12 mouse cellular contexts compared by ENCODE assay signal in the genomic region with DNA sequence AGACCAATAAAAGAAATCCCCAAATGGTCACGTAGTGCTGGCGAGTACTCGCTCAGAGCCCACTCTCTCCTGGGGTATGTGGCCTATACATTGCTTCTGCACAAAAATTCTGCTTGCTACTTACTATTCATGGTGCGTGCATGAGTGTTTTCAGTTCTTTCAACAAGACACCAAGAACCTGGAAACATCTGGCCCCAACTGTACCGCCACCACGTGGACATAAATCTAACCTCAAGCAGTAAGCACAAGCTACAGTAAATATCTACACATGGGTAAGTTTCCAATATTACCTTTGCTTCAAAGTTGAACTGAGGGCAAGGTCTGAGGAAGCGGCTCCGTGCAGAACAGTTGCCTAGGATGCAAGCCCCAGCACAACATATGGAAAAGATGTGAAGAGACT.
DNase-seq lines count a peak whose midpoint lies in the region; ATAC-seq and TF ChIP-seq lines count a peak whose summit lies in the region.
"Had no signal": no experiment of that assay in that cellular context is flagged by ENCODE, and none has a peak within 500 bp of the region (broad histone marks: within the 10 kb centered on the region; RNA-seq: fewer than 3 reads in every experiment).

No protein-coding gene starts in this region.

- no peaks in the 10 kb centered on the region for H3K9me3 ChIP-seq in kidney, postnatal 0 days (replicated peaks; ENCODE audit: low read length)
- H3K9me3 ChIP-seq in ES-E14 (ENCODE audit: control insufficient read depth, insufficient read depth, low read depth, low read length), result no peaks in the 10 kb centered on the region
- H3K9me3 ChIP-seq: hindbrain, embryonic 12.5 days; limb, embryonic 15.5 days had no signal

- H3K4me3 ChIP-seq in kidney, postnatal 0 days (replicated peaks; ENCODE audit: low read depth, low read length), result no peak overlapping the region
- H3K4me3 ChIP-seq in kidney, adult 2 months (ENCODE audit: insufficient read depth, low read depth, low read length), result no peak overlapping the region
- peak overlapping the region in 1 of 2 experiments; percentile 20; a peak in 1 of 4 replicates for H3K4me3 ChIP-seq in ES-E14 (ENCODE audit: insufficient read depth in 1 of 2, low read depth in 1 of 2, low read length in 2 of 2, poor library complexity in 1 of 2, severe bottlenecking in 1 of 2)
- H3K4me3 ChIP-seq: hindbrain, embryonic 12.5 days; limb, embryonic 15.5 days; myocyte had no signal

- H3K36me3 ChIP-seq in kidney, postnatal 0 days (ENCODE audit: insufficient read depth, low read length), result no peaks in the 10 kb centered on the region
- H3K36me3 ChIP-seq in kidney, adult 2 months (ENCODE audit: control insufficient read depth, insufficient read depth, low read length), result no peaks in the 10 kb centered on the region
- no peaks in the 10 kb centered on the region for H3K36me3 ChIP-seq in ES-E14 (ENCODE audit: control insufficient read depth, insufficient read depth, low read length, poor library complexity, severe bottlenecking)
- H3K36me3 ChIP-seq: hindbrain, embryonic 12.5 days; limb, embryonic 15.5 days had no signal

- no peak overlapping the region for H3K4me2 ChIP-seq in kidney, postnatal 0 days (ENCODE audit: low read length)
- H3K4me2 ChIP-seq: heart, embryonic 11.5 days; hindbrain, embryonic 12.5 days; limb, embryonic 15.5 days had no signal

- no peak for TF ChIP-seq POLR2A in kidney, adult 2 months (IDR thresholded peaks at IDR 0.05; ENCODE audit: low read depth, low read length)

- DNase-seq in kidney, postnatal 0 days (ENCODE audit: low spot score), result peak; percentile 60
- DNase-seq in kidney, adult 2 months, result no peak
- DNase-seq in A20 (ENCODE audit: low read depth, low spot score) (peak; percentile 65), ES-E14 (ENCODE audit: low read depth, low spot score) (no peak)
- DNase-seq in forelimb bud, embryonic 11.5 days (ENCODE audit: low read depth, low spot score), result peak; percentile 17
- no peak for DNase-seq in spleen, postnatal 10 days (ENCODE audit: low spot score in 2 of 2)
- DNase-seq in ovary, postnatal 14 days (ENCODE audit: low spot score), result no peak
- DNase-seq: thymus, postnatal 36 days had no signal

- ATAC-seq in kidney, postnatal 0 days (replicated peaks; ENCODE audit: low FRiP score, low read depth), result no peak

- in situ Hi-C loops in ES-E14 (cut with MboI; ENCODE audit: low sequenced_read_pairs in 2 of 2, unreplicated experiment in 2 of 2), result no loop called here

- peaks cover 12% of the 10 kb centered on the region for H3K4me1 ChIP-seq in kidney, postnatal 0 days (replicated peaks; ENCODE audit: insufficient read depth, low read length)
- peaks cover 4% of the 10 kb centered on the region for H3K4me1 ChIP-seq in kidney, adult 2 months (ENCODE audit: control insufficient read depth, insufficient read depth, low read length)
- H3K4me1 ChIP-seq in ES-E14 (ENCODE audit: control insufficient read depth in 2 of 2, insufficient read depth in 2 of 2, low read length in 2 of 2, poor library complexity in 1 of 2), result peaks cover 16 to 38% of the 10 kb centered on the region in 2 experiments

- H3K27me3 ChIP-seq in kidney, postnatal 0 days (ENCODE audit: insufficient read depth, low read length), result no peaks in the 10 kb centered on the region
- no peaks in the 10 kb centered on the region for H3K27me3 ChIP-seq in kidney, adult 2 months (replicated peaks; ENCODE audit: control insufficient read depth, insufficient read depth, low read length)
- H3K27me3 ChIP-seq: hindbrain, embryonic 12.5 days; limb, embryonic 15.5 days had no signal

- no peak overlapping the region for H3K9ac ChIP-seq in kidney, postnatal 0 days (ENCODE audit: low read depth, low read length)
- no peak overlapping the region for H3K9ac ChIP-seq in ES-E14 (ENCODE audit: insufficient read depth, low read depth, low read length, poor library complexity, severe bottlenecking)
- H3K9ac ChIP-seq: hindbrain, embryonic 12.5 days; limb, embryonic 15.5 days had no signal

- H3K27ac ChIP-seq in kidney, postnatal 0 days, result no peak overlapping the region
- no peak overlapping the region for H3K27ac ChIP-seq in kidney, adult 2 months (ENCODE audit: insufficient read depth, low read depth, low read length)
- H3K27ac ChIP-seq in ES-E14 (ENCODE audit: insufficient read depth, low read depth, low read length, poor library complexity, severe bottlenecking), result peak overlapping the region; percentile 34; the same call in 1 of the 2 replicates
- H3K27ac ChIP-seq: hindbrain, embryonic 12.5 days; limb, embryonic 15.5 days had no signal

- TF ChIP-seq CTCF in kidney, postnatal 0 days (IDR thresholded peaks at IDR 0.05; ENCODE audit: low read depth), result peak; percentile 61
- no peak for TF ChIP-seq CTCF in kidney, adult 2 months (conservative IDR thresholded peaks at IDR 0.05; ENCODE audit: insufficient read depth, insufficient read length, low read depth, low read length)

- 72% methylated on average over 8 of the region's 8 CpGs for WGBS in kidney, postnatal 0 days
- WGBS in kidney, adult 2 months, result 80% methylated on average over 8 of the region's 8 CpGs

TF ChIP-seq in ES-E14, 5 proteins besides CTCF, POLR2A, EP300 and RAD21:
- TF ChIP-seq ZC3H11A (IDR thresholded peaks at IDR 0.05; ENCODE audit: borderline replicate concordance, low read depth, low read length), result 0 out of 2 replicates have a peak, but pooled peaks have one; percentile 2
- TF ChIP-seq CHD2 (IDR thresholded peaks at IDR 0.05; ENCODE audit: low read depth, low read length), result no peak

Comparison
In these comparisons a context has a peak if more than half of its experiments do, and no peak if none do; other contexts are left out.
1. DNase-seq: peak in kidney, postnatal 0 days (single experiment), A20 (single experiment) and forelimb bud, embryonic 11.5 days (single experiment); none in kidney, adult 2 months (single experiment), ES-E14 (single experiment), spleen, postnatal 10 days (0 of 2) and ovary, postnatal 14 days (single experiment).